Mouse (Mus musculus) ovary, postnatal 14 days (tissue): ENCODE measurements around the gene Rasa3.

ENCODE experiments used
- DNase-seq: peaks from one replicate; pipeline ENCODE4 v3.0.0; 2022; ENCODE audit warnings: low spot score

Gene Rasa3

DNA sequence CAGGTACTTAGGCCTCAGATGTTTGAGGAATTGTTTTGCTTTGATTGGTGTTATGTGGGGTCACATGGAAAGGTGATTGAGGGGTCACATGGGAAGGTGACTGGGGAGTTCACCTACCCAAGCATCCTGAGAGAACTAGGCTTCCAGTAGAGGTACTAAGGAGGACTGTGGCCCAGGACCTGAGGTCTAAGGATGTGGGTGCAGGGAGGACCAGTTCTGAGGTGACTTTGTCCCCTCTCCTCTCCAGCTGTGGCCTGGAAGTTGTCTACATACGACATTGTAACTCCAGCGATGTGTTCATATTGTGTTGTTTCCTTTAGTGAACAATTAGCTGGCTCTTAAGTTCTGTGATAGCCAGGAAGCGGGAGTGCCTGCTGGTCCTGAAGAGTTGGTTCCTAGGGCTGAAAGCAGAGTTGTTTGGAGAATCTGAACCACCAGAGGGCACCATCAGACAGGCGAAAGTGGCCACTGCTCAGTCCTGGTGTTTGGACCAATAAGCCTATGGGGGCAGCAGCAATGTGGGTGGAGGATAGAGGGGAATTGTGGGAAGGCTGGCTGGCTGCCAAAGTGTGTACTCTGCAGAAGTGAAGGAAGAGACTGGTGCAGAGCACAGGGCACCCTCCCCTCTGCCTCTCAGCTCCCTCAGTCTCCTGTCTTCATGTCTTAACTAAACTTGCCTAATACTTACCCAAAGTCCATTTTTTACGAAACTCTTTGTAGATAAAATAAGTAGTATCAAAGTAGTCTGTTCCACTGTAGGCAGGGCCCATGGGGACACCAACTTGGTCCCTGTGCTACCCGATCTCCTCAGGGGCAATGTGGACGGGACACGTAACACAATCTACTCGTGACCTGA, 126.5 kb downstream of the Rasa3 start:
- peak; percentile 92 for DNase-seq

DNA sequence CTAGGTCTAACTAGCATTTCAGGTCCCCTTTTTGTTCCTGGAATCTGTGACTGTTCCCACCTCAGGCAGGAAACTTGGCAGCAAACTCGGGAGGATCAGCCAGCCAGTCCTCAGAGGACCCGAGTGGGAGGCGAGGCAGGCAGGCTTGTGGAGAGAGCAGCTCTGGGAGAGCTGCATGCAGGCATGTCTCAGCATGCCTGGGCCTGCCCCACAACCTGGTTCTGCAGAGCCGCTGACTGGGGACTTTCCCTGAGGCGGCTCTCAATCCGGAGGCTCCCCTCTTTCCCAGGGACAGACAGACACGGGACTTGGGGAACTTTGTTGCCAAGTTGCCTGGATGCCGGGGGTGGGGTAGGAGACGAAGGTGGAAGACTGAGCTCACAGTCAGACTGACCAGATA, 128.6 kb downstream of the Rasa3 start:
- peak; percentile 64 for DNase-seq

DNA sequence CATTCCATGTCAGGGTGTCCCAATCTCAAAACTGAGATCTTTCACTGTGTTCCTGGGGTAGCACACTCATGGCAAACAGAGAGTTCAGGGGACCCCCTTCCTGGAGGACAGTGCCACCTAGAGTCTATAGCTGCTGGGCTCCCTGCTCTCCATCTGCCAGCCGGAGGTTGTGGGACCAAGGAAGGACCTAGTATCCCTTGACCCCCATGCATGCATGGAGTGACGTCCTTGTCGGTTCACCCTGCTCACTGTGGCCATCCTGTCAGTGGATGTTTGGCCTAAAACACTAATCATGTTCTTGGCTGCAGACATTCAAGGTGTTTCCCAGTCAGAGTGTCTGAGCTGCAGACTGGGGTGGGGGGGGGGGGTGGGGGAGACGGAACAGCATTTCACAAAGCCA, 129.2 kb downstream of the Rasa3 start:
- DNase-seq, result peak; percentile 58

DNA sequence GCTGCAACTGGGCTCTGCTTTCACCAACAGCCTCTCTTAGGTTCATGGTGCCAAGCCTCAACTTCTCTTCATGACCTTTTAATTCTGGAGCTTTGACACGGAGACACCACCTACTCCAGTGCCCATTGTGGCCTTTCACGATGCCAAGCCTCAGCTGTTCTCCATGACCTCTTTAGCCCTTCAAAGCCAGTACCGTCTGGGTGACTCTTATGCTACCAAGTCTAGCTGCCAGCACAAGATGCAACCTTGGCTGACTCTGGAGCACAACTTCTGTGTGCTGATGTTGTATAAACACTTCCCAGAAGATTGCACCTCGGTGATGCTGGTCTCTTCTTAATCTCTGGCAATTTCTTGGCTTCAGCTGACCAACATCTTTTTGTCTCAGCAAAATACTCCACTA, 131.0 kb downstream of the Rasa3 start:
- no peak for DNase-seq

DNA sequence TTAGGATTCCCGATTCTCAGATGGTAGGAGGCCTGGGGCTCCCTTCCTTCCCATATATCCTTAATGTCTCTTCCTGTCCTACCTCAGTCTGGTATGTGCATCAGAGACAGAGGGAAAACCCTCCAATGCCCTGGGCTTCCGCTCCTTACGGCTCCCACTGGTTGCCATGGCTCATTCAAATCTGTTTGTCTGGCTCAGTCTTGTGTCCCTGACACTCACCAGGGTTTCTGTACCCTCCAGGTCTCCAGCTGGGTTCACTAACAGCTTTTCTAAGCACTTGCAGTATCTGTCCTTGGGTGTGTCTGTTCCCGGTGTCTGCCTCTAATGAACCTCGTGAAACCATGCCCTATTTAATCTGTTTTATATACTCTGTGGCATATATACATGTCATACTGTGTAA, 135.9 kb downstream of the Rasa3 start:
- no peak for DNase-seq

DNA sequence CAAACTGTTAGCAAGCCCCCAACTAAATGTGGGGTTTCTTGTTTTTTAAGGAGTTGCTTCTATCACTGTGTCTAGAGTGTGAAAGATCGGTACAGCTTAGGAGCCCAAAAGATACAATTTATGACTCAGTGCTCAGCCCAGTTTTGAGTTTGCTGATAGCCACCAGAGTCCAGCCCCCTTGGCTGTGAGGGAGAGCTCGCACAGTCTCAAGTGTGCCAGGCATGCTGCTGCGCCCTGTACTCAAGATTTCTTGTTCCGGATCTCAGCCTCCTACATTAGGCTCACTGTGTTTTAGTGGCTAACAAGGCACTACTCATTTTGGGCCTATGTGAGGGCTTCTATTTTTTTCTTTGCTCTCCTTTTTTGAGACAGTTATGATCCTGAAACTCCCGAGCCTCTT, 137.3 kb downstream of the Rasa3 start:
- no peak for DNase-seq

DNA sequence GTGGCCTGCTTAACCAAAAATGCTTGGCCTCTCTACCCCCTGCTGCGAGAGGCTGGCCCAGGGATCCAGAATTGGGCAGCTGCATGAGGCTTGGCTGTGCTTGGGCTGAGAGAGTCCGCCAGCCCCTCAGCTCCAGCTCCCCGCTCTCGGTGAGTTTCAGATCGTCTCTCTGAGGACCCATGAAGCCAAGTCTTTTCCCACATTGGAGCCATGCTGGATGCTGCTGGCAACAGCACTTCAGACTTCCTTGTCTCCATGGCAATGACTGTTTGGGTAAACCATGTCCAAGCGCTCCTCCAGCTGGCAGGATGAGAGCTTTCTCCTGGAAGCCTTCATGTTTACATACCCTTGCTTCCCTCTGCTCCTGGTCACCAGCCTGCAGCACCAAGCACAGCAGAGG, 138.6 kb downstream of the Rasa3 start:
- DNase-seq, result no peak

DNA sequence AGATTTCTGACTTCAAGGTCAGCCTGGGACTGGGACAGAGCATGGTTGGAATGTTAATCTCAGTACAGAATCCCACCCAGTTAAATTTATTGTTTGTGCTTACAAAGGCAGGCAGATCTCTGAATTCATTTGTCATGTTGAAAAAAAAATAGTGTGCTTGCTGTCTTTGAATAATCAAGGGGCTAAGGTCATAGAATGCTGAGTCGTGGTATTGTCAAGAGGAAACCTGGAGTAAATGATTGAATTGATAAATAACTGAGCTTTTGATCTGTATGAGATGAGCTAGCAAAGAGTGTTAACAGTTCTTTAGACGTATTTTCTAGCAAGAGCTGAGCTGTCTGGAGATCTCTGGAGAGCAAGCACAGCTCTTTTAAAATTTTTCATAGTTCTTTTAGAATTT, 140.3 kb downstream of the Rasa3 start:
- DNase-seq, result no peak

DNA sequence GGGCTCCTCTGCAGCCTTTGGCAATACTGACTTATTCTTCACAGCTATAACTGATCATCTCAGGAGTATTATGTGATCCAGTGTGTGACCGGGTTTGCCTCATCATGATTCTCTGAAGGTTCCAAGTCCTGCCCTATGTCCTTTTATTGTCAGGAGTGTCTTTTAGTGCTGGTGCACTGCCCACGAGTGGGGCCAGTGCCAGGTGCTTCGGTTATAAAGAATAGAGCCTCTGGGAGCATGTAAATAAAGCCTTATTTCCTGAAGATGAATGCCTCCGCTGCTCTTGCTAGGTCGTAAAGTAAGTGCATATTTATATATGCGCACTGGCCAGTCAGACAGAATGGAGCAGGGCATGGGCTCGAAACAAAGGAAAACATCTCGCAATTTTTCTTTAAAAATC, 144.3 kb downstream of the Rasa3 start:
- no peak for DNase-seq

DNA sequence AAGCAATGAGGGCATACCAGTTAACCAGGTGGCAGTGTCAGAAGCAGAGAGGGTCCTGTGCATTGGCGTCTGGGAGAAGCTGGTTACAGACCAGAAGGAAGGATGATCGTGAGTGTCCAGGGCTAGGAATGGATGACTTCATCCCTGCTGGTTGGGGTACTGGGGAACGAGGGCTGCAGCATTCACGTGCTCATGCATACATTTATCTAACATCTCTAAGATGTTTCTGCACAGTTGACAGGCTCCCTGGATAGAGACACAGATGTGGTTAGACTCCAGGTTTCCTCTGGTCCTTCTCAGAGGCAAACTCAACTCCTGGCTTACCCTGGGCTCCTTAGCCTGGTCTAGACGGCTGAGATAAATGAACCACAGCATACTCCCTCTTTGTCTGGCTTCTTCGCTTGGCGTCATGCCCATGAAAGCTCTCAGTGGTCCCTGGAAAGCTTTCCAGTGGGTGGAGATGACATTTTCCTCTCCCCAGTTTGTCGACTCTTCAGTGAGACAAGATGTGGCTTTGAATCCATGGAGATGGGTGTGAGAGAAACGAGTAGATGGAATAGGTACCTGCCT, 145.7 kb downstream of the Rasa3 start:
- DNase-seq, result no peak

DNA sequence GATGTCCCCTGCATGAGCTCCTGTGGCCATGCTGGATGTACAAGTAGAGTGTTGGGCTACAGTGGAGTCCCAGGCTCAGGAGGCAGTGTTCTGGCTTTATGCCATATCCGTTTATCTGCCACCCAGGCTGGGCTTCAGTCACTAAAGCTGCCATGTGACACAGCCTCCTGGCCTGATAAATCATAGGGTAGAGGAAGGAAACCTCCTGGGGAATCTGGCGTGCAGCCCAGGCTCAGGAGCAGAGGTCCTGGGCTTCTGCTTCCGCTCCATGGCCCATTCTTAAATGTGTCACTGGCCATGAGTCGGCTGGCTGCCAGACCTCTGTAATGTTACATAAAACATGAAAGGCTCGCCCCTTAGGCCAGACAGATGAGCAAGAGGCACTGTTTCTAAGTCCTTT, 146.5 kb downstream of the Rasa3 start:
- DNase-seq, result peak; percentile 68

DNA sequence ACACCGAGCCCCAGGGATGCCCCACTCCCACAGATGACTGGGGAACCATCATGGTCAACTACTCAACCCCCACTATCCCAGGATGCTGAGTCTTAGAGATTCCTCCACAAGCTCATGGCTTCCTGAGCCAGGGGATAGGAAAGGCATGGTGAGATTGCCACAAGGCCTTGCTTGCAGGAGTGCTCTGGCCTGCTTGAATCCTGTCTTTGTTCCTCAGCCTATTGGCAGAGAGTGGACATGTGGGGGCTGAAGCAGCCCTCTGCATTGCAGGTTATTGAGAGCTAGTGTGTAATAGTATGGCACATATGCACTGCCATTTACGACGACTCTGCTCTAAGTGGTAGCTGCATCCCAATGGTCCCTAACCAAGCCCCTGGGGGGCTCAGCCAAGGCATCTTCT, 147.0 kb downstream of the Rasa3 start:
- no peak for DNase-seq

DNA sequence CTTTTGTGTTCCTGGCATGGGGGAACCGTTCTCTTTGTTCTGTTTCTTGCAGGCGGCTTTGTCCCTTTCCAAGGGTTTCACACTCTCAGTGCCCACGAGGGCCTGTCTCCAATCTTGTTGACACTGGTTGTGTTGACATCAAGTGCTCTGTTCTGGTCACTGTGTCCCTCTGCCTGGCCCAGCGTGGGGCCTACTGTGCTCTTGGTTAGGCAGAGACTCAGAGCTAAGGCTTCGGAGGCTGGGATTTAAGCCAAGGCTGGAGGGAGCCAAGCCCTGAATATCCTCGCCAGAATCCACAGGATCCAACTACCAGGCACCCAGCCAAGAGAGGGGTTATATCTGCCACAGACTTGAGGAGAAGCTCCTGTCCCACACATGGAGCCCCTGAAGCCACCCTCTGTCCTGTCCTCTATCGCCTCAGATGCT, 147.5 kb downstream of the Rasa3 start:
- DNase-seq, result peak; percentile 72

DNA sequence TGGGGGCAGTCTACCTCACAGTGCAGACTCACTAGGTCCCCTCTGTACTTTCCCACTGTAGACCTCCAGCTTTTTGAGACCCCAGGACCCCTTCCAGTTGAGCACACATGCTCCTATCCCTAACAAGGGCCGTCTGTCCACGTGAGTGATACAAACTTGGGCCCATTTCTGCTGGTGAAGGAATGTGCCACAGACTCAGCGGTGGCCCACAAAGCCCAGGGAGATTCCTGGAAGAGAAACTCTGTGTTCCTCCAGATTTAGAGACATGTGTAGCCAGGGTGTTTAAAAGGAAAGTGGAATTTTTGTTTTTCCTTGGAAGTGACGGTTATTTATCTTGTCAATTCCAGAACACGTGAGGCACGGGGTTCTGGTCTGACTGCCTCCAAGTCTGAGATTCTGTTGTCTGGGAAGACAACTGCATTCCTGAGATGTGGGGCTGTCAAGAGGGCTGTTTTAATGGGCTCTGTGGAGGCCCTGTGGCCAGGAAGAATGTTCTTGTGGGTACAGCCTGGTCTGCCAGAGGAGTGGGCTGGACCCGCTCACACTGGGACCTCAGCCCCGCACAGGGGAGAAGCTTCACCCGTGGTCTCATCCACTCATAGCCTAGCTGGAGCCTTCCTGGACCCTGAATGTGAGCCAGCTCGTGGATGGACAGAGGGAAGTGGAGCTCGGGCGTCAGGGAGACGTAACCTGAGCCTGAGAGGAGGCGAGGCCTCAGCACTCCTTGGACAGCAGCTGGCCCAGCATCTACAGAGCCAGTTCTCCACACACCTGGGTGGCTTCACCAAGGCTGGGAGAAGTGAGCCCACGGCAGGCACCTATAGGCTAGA, 148.2 kb downstream of the Rasa3 start:
- DNase-seq, result no peak

DNA sequence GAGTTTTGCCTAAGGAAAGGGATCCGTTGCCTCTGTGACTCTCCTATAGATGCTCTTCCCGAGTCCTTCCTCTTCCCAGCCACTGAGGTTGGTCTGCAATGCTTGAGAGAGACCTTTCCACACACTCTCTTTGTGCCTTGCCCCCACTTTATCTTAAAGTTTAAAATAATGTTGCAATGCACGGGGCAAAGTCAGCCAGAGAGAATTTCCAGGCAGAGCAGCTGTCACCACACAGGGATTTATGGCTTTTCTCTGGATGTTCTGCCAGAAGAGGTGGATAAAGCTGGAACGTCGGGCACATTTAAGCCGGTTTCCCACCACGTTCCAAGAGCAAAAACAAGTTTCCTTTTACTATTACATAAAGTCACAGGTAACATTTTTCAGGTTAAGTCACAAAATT, 156.0 kb downstream of the Rasa3 start:
- no peak for DNase-seq

DNA sequence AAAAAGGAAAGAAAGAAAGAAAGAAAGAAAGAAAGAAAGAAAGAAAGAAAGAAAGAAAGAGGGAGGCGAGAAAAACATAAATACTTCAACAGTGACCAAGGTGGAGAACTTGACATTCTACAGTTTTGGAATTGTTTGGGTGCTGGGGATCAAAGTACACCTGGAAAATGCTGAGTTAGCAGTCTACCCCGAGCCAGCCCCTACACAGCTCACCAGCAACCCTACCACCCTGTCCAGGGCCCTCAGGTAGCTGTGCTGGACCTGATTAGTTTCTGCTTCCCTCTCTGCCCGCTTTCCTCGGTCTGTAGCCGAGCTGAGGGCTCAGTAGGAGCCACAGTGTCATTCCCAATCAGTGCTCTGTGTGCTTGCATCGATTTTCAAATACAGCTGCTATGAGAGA, 157.1 kb downstream of the Rasa3 start:
- no peak for DNase-seq

DNA sequence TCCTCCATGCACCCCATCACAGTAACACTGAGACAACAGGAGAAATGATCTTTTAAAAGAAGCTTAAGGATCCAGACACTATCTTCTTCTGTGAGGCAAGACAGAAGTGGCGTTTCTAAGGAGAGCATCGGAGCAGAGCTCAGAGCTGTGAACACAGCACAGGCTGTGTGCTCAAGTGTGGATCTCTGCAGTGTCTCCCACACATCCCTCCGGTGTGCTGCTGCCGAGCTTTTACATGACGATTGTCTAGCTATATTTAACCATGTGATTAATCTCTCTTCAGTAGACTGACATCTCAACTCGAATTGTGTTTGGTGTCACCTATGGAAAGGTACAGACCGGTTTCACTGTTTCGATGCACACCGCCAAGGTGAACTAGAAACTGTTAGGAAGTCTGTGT, 157.9 kb downstream of the Rasa3 start:
- no peak for DNase-seq

DNA sequence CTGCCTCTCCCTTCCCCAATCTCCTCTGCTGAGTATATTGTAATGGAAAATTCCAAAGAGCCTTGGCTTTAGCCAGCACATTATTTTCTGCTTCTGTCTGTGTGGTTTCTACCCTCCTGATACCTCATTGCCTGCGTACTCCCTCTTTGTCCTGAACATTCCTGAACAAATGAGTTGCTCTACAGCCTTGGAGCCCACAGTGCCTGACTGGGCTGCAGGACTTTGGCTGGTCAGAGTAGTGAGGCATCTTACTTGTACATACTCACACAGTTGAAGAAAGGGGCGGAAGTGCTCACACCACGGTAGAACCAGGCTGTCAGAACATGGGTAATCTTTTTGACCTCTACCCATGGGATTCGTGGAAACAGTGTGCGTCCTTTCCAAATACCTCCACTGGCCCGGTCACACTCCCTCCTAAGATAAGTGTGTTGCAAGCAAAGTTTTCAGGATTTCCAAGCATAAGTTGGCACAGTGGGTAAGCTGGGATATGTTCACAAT, 160.1 kb downstream of the Rasa3 start:
- DNase-seq, result no peak
